Mouse (Mus musculus): ENCODE results near the gene Prkcd. TPM values are rescaled to one million over a fixed set of nuclear protein-coding genes. Genes with fewer than 3 reads are reported as not detected.

Gene Prkcd
- polyA plus RNA-seq, 1 experiment from 2014 or later: 14.7 TPM

GRCm38 (mm10) chr14:30616751-30617150 is 9.3 kb downstream of the Prkcd start:
- Histone ChIP-seq H3K4me2 (no peak overlapping the region), H3K4me1 (no peaks in the 10 kb centered on the region), H3K4me3 (no peak overlapping the region), H3K9ac (no peak overlapping the region), H3K27me3 (replicated peaks) (no peaks in the 10 kb centered on the region), H3K27ac (no peak overlapping the region), H3K36me3 (replicated peaks) (no peaks in the 10 kb centered on the region), H3K9me3 (no peaks in the 10 kb centered on the region)
- no peak for ATAC-seq (replicated peaks)
- 71% methylated on average over 2 of the region's 2 CpGs for WGBS

GRCm38 (mm10) chr14:30612962-30613715 is 12.9 kb downstream of the Prkcd start:
- no peak overlapping the region for H3K9ac ChIP-seq
- WGBS: 86% methylated on average over 2 of the region's 2 CpGs
- H3K27ac ChIP-seq: no peak overlapping the region
- H3K9me3 ChIP-seq: no peaks in the 10 kb centered on the region
- H3K4me3 ChIP-seq: no peak overlapping the region
- no peaks in the 10 kb centered on the region for H3K4me1 ChIP-seq
- no peaks in the 10 kb centered on the region for H3K27me3 ChIP-seq (replicated peaks)
- ATAC-seq (replicated peaks): no peak
- no peaks in the 10 kb centered on the region for H3K36me3 ChIP-seq (replicated peaks)
- H3K4me2 ChIP-seq: no peak overlapping the region

- 16% methylated on average over 7 of the region's 7 CpGs for WGBS
These were observed 13.5 kb downstream of the Prkcd start for GRCm38 (mm10) chr14:30612523-30612922.

GRCm38 (mm10) chr14:30610940-30611339 is 15.1 kb downstream of the Prkcd start:
- Histone ChIP-seq H3K4me1 (no peaks in the 10 kb centered on the region), H3K9ac (no peak overlapping the region), H3K4me2 (no peak overlapping the region), H3K36me3 (replicated peaks) (no peaks in the 10 kb centered on the region), H3K9me3 (no peaks in the 10 kb centered on the region), H3K4me3 (no peak overlapping the region), H3K27ac (no peak overlapping the region), H3K27me3 (replicated peaks) (no peaks in the 10 kb centered on the region)
- ATAC-seq (replicated peaks): no peak
- WGBS: 89% methylated on average over 3 of the region's 3 CpGs

More at GRCm38 (mm10) chr14:30612523-30612922, 13.5 kb downstream of the Prkcd start:
- Histone ChIP-seq H3K27me3 (replicated peaks) (no peaks in the 10 kb centered on the region), H3K27ac (no peak overlapping the region), H3K9ac (no peak overlapping the region), H3K9me3 (no peaks in the 10 kb centered on the region), H3K36me3 (replicated peaks) (no peaks in the 10 kb centered on the region), H3K4me2 (no peak overlapping the region), H3K4me1 (no peaks in the 10 kb centered on the region), H3K4me3 (no peak overlapping the region)
- ATAC-seq (replicated peaks): no peak

GRCm38 (mm10) chr14:30610304-30610703 is 15.7 kb downstream of the Prkcd start:
- Histone ChIP-seq H3K36me3 (replicated peaks) (no peaks in the 10 kb centered on the region), H3K4me1 (no peaks in the 10 kb centered on the region), H3K27ac (no peak overlapping the region), H3K4me3 (no peak overlapping the region), H3K9me3 (no peaks in the 10 kb centered on the region), H3K27me3 (replicated peaks) (no peaks in the 10 kb centered on the region), H3K9ac (no peak overlapping the region), H3K4me2 (no peak overlapping the region)
- WGBS: 76% methylated on average over 2 of the region's 2 CpGs
- ATAC-seq (replicated peaks): no peak

- H3K9ac ChIP-seq: no peak overlapping the region
- H3K9me3 ChIP-seq: no peaks in the 10 kb centered on the region
- 87% methylated on average over 3 of the region's 3 CpGs for WGBS
- no peak overlapping the region for H3K4me2 ChIP-seq
- H3K36me3 ChIP-seq (replicated peaks): no peaks in the 10 kb centered on the region
- H3K27me3 ChIP-seq (replicated peaks): no peaks in the 10 kb centered on the region
- H3K4me1 ChIP-seq: no peaks in the 10 kb centered on the region
- no peak for ATAC-seq (replicated peaks)
- H3K27ac ChIP-seq: no peak overlapping the region
- H3K4me3 ChIP-seq: no peak overlapping the region
These were observed 16.5 kb downstream of the Prkcd start for GRCm38 (mm10) chr14:30609499-30609898.

- no peak for ATAC-seq (replicated peaks)
- H3K27ac ChIP-seq: no peak overlapping the region
These were observed 17.8 kb downstream of the Prkcd start for GRCm38 (mm10) chr14:30608176-30608575.

GRCm38 (mm10) chr14:30607696-30608095 is 18.3 kb downstream of the Prkcd start:
- Histone ChIP-seq H3K27me3 (replicated peaks) (no peaks in the 10 kb centered on the region), H3K9me3 (no peaks in the 10 kb centered on the region), H3K9ac (no peak overlapping the region), H3K27ac (no peak overlapping the region), H3K4me1 (no peaks in the 10 kb centered on the region), H3K4me2 (no peak overlapping the region), H3K36me3 (replicated peaks) (no peaks in the 10 kb centered on the region), H3K4me3 (no peak overlapping the region)
- WGBS: 81% methylated on average over 4 of the region's 4 CpGs
- no peak for ATAC-seq (replicated peaks)

More at GRCm38 (mm10) chr14:30608176-30608575, 17.8 kb downstream of the Prkcd start:
- no peaks in the 10 kb centered on the region for H3K36me3 ChIP-seq (replicated peaks)
- H3K27me3 ChIP-seq (replicated peaks): no peaks in the 10 kb centered on the region
- no peaks in the 10 kb centered on the region for H3K9me3 ChIP-seq
- no peak overlapping the region for H3K4me3 ChIP-seq
- no peak overlapping the region for H3K9ac ChIP-seq
- H3K4me2 ChIP-seq: no peak overlapping the region
- H3K4me1 ChIP-seq: no peaks in the 10 kb centered on the region
- 86% methylated on average over 6 of the region's 6 CpGs for WGBS

GRCm38 (mm10) chr14:30606817-30607216 is 19.2 kb downstream of the Prkcd start:
- no peak overlapping the region for H3K4me2 ChIP-seq
- ATAC-seq (replicated peaks): no peak
- H3K4me1 ChIP-seq: no peaks in the 10 kb centered on the region
- no peak overlapping the region for H3K9ac ChIP-seq
- no peaks in the 10 kb centered on the region for H3K9me3 ChIP-seq
- no peak overlapping the region for H3K4me3 ChIP-seq
- H3K36me3 ChIP-seq (replicated peaks): no peaks in the 10 kb centered on the region
- WGBS: 90% methylated on average over 5 of the region's 5 CpGs
- H3K27me3 ChIP-seq (replicated peaks): no peaks in the 10 kb centered on the region
- H3K27ac ChIP-seq: no peak overlapping the region

GRCm38 (mm10) chr14:30597142-30597541 is 28.9 kb downstream of the Prkcd start:
- no peaks in the 10 kb centered on the region for H3K36me3 ChIP-seq (replicated peaks)
- no peak for ATAC-seq (replicated peaks)
- 85% methylated on average over 2 of the region's 2 CpGs for WGBS

GRCm38 (mm10) chr14:30596407-30596806 is 29.6 kb downstream of the Prkcd start:
- Histone ChIP-seq H3K4me3 (no peak overlapping the region), H3K4me2 (no peak overlapping the region), H3K9ac (no peak overlapping the region), H3K9me3 (no peaks in the 10 kb centered on the region), H3K36me3 (replicated peaks) (no peaks in the 10 kb centered on the region), H3K4me1 (peaks cover 18% of the 10 kb centered on the region), H3K27ac (no peak overlapping the region), H3K27me3 (replicated peaks) (no peaks in the 10 kb centered on the region)
- WGBS: 93% methylated on average over 3 of the region's 3 CpGs
- ATAC-seq (replicated peaks): no peak

More at GRCm38 (mm10) chr14:30597142-30597541, 28.9 kb downstream of the Prkcd start:
- Histone ChIP-seq H3K4me1 (peaks cover 18% of the 10 kb centered on the region), H3K9ac (no peak overlapping the region), H3K27me3 (replicated peaks) (no peaks in the 10 kb centered on the region), H3K4me2 (no peak overlapping the region), H3K4me3 (no peak overlapping the region), H3K27ac (no peak overlapping the region), H3K9me3 (no peaks in the 10 kb centered on the region)

- Histone ChIP-seq H3K9me3 (no peaks in the 10 kb centered on the region), H3K4me3 (no peak overlapping the region), H3K36me3 (replicated peaks) (no peaks in the 10 kb centered on the region), H3K27ac (no peak overlapping the region), H3K9ac (no peak overlapping the region), H3K4me1 (peaks cover 18% of the 10 kb centered on the region), H3K27me3 (replicated peaks) (no peaks in the 10 kb centered on the region), H3K4me2 (no peak overlapping the region)
- 91% methylated on average over 8 of the region's 8 CpGs for WGBS
- ATAC-seq (replicated peaks): no peak
These were observed 30.3 kb downstream of the Prkcd start for GRCm38 (mm10) chr14:30595576-30596313.

Measured in midbrain, embryonic 15.5 days (tissue).